Mouse (Mus musculus) splenic B cell, adult 2 months (primary cell): ENCODE data around the gene Ldlrap1.

Source experiments
- DNase-seq: peaks from one replicate; pipeline ENCODE4 v3.0.0-alpha.2; 2011; ENCODE audit warnings: low read depth, low spot score
- H3K27me3 ChIP-seq: 2 replicates; pipeline ENCODE4 v1.6.1; 2012; ENCODE audit warnings: mild to moderate bottlenecking, low read length, moderate library complexity, mixed read lengths; ENCODE audit not compliant: control insufficient read depth, poor library complexity, insufficient read depth, severe bottlenecking
- H3K36me3 ChIP-seq: 2 replicates; pipeline ENCODE4 v1.6.1; 2012; ENCODE audit warnings: mild to moderate bottlenecking, low read length, moderate library complexity, mixed read lengths; ENCODE audit not compliant: control insufficient read depth, poor library complexity, insufficient read depth, severe bottlenecking

The Ldlrap1 gene

GRCm38 (mm10) chr4:134766277-134766676 lies 1.5 kb downstream of the Ldlrap1 start:
- H3K36me3 ChIP-seq: no peaks in the 10 kb centered on the region

DNA sequence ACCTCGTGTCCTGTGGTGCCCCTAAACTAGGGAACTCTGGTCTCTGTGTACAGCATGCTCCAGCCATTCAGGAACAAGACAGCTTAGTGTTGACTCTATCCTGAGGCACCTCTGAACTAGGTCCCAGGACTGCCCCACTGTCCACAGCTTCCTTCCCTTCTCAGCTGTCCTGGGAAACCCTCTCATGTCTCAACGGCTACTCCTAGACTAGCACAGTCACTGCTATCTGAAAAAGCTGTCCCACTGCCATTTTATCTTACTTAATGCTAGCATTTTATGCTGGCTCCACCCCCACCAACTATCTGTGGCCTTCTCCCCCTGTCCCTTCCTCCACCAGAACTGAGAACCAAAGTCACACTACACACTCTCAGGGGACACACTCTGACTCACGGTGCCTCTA lies 3.5 kb downstream of the Ldlrap1 start:
- Histone ChIP-seq H3K27me3 (no peaks in the 10 kb centered on the region), H3K36me3 (no peaks in the 10 kb centered on the region)
- peak; percentile 36 for DNase-seq

More at GRCm38 (mm10) chr4:134766277-134766676, 1.5 kb downstream of the Ldlrap1 start:
- no peak for DNase-seq
- no peaks in the 10 kb centered on the region for H3K27me3 ChIP-seq

GRCm38 (mm10) chr4:134762360-134762759 lies 5.5 kb downstream of the Ldlrap1 start:
- peak; percentile 48 for DNase-seq

GRCm38 (mm10) chr4:134760793-134761201 lies 7.0 kb downstream of the Ldlrap1 start:
- Histone ChIP-seq H3K36me3 (no peaks in the 10 kb centered on the region), H3K27me3 (no peaks in the 10 kb centered on the region)
- no peak for DNase-seq

More at GRCm38 (mm10) chr4:134762360-134762759, 5.5 kb downstream of the Ldlrap1 start:
- Histone ChIP-seq H3K36me3 (no peaks in the 10 kb centered on the region), H3K27me3 (no peaks in the 10 kb centered on the region)

DNA sequence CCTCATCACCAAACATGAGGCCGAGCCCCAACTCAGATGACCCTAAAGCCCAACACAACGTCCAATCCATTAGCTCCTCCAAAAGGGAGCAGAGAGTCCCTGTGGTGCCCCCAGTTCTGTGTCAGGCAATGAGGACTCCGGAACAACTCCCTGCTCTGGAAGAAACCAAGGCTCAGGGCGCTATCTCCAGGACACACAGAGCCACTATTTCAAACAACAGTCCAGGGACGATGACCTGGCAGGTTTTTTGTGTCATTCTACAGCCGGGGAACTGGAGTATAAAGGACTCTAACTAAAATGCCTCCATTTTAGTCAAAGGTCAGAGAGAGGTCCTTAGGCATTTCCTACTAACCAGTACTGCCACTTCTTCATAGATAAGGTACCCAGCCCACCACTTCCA lies 7.5 kb downstream of the Ldlrap1 start:
- DNase-seq: no peak
- no peaks in the 10 kb centered on the region for H3K36me3 ChIP-seq
- no peaks in the 10 kb centered on the region for H3K27me3 ChIP-seq

DNA sequence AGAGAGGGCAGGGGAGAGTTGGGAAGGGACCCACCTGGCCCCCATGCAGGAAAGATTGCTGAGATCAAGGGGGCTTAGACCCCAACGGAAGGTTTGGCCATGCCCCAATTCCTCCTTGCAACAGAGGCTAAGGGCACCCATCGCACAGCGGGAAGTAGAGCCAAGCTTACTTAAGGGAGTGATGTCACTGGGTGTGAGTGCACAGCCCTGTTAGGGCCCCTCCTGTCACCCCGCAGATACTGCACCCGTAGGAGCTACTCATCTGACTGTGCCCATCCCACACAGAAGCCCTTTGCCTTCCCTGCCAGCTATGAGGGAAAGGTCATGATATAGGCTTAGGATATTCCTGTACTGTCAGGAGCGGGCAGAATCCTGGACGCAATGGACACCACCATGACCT lies 8.3 kb downstream of the Ldlrap1 start:
- no peaks in the 10 kb centered on the region for H3K27me3 ChIP-seq
- H3K36me3 ChIP-seq: no peaks in the 10 kb centered on the region
- no peak for DNase-seq

DNA sequence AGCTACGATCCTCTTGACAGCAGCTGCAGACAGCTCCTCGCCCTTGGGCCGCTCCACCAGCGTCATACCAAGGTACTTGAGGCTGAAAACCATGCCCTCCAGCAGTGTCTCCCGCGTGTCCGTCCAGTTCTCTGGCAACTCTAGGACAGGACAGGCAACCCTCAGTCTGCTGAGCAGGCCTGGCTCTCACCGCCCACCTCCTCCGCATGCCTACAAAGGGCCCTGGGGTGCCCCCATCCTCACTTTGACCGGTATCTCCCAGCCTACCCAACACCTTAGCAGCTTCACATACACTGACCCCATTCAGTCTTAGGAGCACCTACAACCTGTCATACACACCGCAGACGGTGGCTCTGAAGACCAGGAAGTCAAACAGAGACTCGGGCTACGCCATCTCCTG lies 8.9 kb downstream of the Ldlrap1 start:
- H3K27me3 ChIP-seq: no peaks in the 10 kb centered on the region
- no peak for DNase-seq
- no peaks in the 10 kb centered on the region for H3K36me3 ChIP-seq

DNA sequence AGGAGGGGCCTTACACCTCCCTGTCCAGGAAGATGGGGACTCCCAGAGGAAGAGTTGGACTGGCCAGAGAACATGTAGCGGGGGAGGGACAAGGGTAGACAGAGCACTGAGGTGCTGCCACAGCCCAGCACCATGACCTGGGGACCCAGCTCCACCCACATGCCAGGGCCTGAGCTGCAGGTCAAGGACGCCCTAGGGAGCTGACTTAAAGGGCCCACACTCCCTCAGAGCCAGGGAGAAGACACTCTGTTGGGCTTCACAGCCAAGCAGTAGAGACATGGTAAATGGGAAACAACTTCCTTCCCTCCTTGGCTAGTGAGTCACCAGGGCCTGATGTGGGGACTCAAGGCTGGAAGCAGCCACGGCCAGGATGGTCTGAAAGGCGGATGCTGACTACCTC lies 9.5 kb downstream of the Ldlrap1 start:
- Histone ChIP-seq H3K27me3 (no peaks in the 10 kb centered on the region), H3K36me3 (no peaks in the 10 kb centered on the region)
- DNase-seq: no peak

- Histone ChIP-seq H3K27me3 (no peaks in the 10 kb centered on the region), H3K36me3 (no peaks in the 10 kb centered on the region)
- no peak for DNase-seq
Observed at GRCm38 (mm10) chr4:134756953-134757352, 10.9 kb downstream of the Ldlrap1 start.

GRCm38 (mm10) chr4:134754941-134755340 lies 12.9 kb downstream of the Ldlrap1 start:
- Histone ChIP-seq H3K27me3 (no peaks in the 10 kb centered on the region), H3K36me3 (no peaks in the 10 kb centered on the region)
- no peak for DNase-seq

DNA sequence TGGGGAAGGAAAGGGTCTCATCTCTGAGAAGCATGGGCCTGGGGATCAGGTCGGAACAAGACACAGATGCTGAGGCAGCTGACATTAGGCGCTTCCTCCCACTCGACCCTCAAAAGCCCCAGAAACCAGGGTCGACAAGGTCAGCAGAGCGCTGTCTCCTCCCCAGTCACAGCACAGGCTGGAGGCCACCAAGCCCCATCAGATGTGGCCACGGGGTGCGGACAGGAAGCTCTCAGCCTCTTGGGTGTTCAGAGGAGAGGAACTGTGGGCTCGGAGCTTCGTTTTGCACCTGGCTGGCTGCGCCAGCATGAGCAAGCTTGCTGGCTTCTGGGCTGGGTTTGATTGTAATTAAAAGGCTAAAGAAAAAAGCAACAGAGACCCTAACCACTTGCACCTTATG lies 13.5 kb downstream of the Ldlrap1 start:
- Histone ChIP-seq H3K27me3 (no peaks in the 10 kb centered on the region), H3K36me3 (no peaks in the 10 kb centered on the region)
- DNase-seq: peak; percentile 56

DNA sequence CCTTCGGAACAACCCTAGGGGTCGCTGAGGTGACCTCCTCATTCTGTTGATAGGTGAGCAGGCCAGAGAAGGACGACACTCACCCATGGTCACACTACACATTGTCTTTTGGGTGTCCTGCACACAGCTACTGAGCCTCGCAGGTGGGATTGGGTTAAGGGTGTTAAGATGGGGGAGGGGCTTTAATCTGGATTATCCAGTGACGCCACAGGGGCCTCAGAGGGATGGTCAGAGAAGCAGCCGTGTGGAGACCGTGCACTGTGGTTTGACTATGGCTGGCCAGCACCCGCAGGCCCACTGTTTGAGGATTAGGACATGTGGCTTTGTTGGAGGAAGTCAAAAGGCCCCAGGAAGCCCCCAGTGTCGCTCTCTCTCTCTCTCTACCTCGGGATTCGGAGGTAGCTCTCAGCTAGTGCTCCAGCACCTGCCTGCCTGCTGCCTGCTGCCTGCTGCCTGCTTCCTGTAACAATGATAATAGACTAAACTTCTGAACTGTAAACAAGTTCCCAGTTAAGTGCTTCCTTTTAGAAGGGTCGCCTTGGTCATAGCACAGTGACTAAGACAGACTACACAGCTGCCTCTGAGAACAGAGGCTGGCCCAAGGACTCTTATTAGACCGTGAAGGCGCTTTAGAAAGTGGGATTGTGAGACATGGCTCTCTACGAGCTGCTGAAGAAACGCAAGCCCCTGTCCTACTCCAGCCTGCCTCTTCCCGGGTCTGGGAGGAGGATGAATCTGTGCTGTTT lies 14.1 kb downstream of the Ldlrap1 start:
- no peak for DNase-seq
- H3K27me3 ChIP-seq: no peaks in the 10 kb centered on the region
- H3K36me3 ChIP-seq: no peaks in the 10 kb centered on the region

- Histone ChIP-seq H3K36me3 (no peaks in the 10 kb centered on the region), H3K27me3 (no peaks in the 10 kb centered on the region)
- DNase-seq: no peak
Observed at GRCm38 (mm10) chr4:134752911-134753426, 14.9 kb downstream of the Ldlrap1 start.

DNA sequence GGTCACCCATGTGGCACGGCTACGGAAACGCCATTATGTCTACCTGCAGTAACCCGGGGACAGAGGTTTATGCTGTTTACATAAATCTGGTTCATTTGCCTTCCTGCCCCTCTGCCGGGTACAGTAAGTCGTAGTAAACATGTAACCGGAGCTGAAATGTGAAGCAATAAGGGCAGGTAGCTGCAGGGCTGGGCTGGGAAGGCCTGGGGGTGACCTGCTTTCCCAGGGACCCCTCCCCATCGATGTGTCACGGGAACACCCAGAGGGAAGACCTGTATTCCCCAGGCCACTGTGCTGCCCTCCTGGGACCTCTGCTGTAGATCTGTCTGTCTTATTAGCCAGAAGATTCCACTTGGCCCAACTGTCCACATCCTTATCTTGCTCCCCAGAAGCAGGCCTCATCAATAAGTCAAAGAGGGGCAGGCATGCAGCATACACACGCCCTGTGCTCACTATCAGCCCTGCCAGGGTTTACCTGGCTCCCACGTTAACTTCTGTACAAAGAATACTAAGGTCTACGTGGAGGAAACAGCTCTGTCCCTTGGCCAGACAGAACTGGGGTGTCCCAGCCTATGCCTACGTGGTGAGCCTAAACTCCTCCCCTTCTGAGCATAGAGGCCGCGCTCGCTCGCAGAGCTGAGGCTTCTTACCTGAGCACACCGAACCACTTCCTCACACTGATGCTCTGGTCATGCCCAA lies 16.0 kb downstream of the Ldlrap1 start:
- DNase-seq: no peak
- H3K27me3 ChIP-seq: no peaks in the 10 kb centered on the region
- no peaks in the 10 kb centered on the region; the same call in 1 of the 2 replicates for H3K36me3 ChIP-seq

GRCm38 (mm10) chr4:134750825-134751224 lies 17.0 kb downstream of the Ldlrap1 start:
- DNase-seq: no peak
- Histone ChIP-seq H3K36me3 (no peaks in the 10 kb centered on the region; the same call in 1 of the 2 replicates), H3K27me3 (no peaks in the 10 kb centered on the region)
